Mouse (Mus musculus): ENCODE measurements around the gene Ccdc86. TPM values are rescaled to one million over a fixed set of nuclear protein-coding genes. Genes with fewer than 3 reads are reported as not detected.

Ccdc86 gene
- polyA plus RNA-seq, 1 experiment = 3.9 TPM

- Histone ChIP-seq H3K4me1 (ENCODE audit: control insufficient read depth, insufficient read depth, low read length) (no peaks in the 10 kb centered on the region), H3K27ac (ENCODE audit: insufficient read depth, low read depth, low read length) (no peak overlapping the region), H3K4me3 (ENCODE audit: insufficient read depth, low read depth, low read length) (no peak overlapping the region), H3K36me3 (ENCODE audit: control insufficient read depth, insufficient read depth, low read length) (no peaks in the 10 kb centered on the region), H3K27me3 (replicated peaks; ENCODE audit: control insufficient read depth, insufficient read depth, low read length) (no peaks in the 10 kb centered on the region)
- 21% methylated on average over 14 of the region's 14 CpGs for WGBS
- TF ChIP-seq POLR2A (IDR thresholded peaks at IDR 0.05; ENCODE audit: low read depth, low read length) (no peak), CTCF (conservative IDR thresholded peaks at IDR 0.05; ENCODE audit: insufficient read depth, insufficient read length, low read depth, low read length) (peak; percentile 64)
- peak; percentile 43 for DNase-seq
Measured at GRCm38 (mm10) chr19:10983146-10983545, 34.1 kb upstream of the Ccdc86 start.

- Histone ChIP-seq H3K4me1 (ENCODE audit: control insufficient read depth, insufficient read depth, low read length) (no peaks in the 10 kb centered on the region), H3K27ac (ENCODE audit: insufficient read depth, low read depth, low read length) (no peak overlapping the region), H3K36me3 (ENCODE audit: control insufficient read depth, insufficient read depth, low read length) (no peaks in the 10 kb centered on the region), H3K4me3 (ENCODE audit: insufficient read depth, low read depth, low read length) (no peak overlapping the region), H3K27me3 (replicated peaks; ENCODE audit: control insufficient read depth, insufficient read depth, low read length) (no peaks in the 10 kb centered on the region)
- 83% methylated on average over 5 of the region's 5 CpGs for WGBS
- DNase-seq = no peak
- TF ChIP-seq CTCF (conservative IDR thresholded peaks at IDR 0.05; ENCODE audit: insufficient read depth, insufficient read length, low read depth, low read length) (no peak), POLR2A (IDR thresholded peaks at IDR 0.05; ENCODE audit: low read depth, low read length) (no peak)
Measured at GRCm38 (mm10) chr19:10980210-10980609, 31.1 kb upstream of the Ccdc86 start.

GRCm38 (mm10) chr19:10979184-10980168 lies 30.4 kb upstream of the Ccdc86 start:
- Histone ChIP-seq H3K4me1 (ENCODE audit: control insufficient read depth, insufficient read depth, low read length) (no peaks in the 10 kb centered on the region), H3K27me3 (replicated peaks; ENCODE audit: control insufficient read depth, insufficient read depth, low read length) (no peaks in the 10 kb centered on the region), H3K36me3 (ENCODE audit: control insufficient read depth, insufficient read depth, low read length) (no peaks in the 10 kb centered on the region), H3K4me3 (ENCODE audit: insufficient read depth, low read depth, low read length) (no peak overlapping the region), H3K27ac (ENCODE audit: insufficient read depth, low read depth, low read length) (no peak overlapping the region)
- WGBS = 11% methylated on average over 18 of the region's 18 CpGs
- TF ChIP-seq POLR2A (IDR thresholded peaks at IDR 0.05; ENCODE audit: low read depth, low read length) = no peak
- TF ChIP-seq CTCF (conservative IDR thresholded peaks at IDR 0.05; ENCODE audit: insufficient read depth, insufficient read length, low read depth, low read length) = peak; percentile 76
- peak; percentile 79 for DNase-seq

- DNase-seq = no peak
- no peak overlapping the region for H3K27ac ChIP-seq (ENCODE audit: insufficient read depth, low read depth, low read length)
- H3K4me3 ChIP-seq (ENCODE audit: insufficient read depth, low read depth, low read length) = no peak overlapping the region
- 39% methylated on average over 4 of the region's 4 CpGs for WGBS
- no peaks in the 10 kb centered on the region for H3K36me3 ChIP-seq (ENCODE audit: control insufficient read depth, insufficient read depth, low read length)
- TF ChIP-seq POLR2A (IDR thresholded peaks at IDR 0.05; ENCODE audit: low read depth, low read length) (no peak), CTCF (conservative IDR thresholded peaks at IDR 0.05; ENCODE audit: insufficient read depth, insufficient read length, low read depth, low read length) (peak; percentile 30)
- no peaks in the 10 kb centered on the region for H3K27me3 ChIP-seq (replicated peaks; ENCODE audit: control insufficient read depth, insufficient read depth, low read length)
- no peaks in the 10 kb centered on the region for H3K4me1 ChIP-seq (ENCODE audit: control insufficient read depth, insufficient read depth, low read length)
Measured at GRCm38 (mm10) chr19:10976318-10976717, 27.3 kb upstream of the Ccdc86 start.

GRCm38 (mm10) chr19:10975187-10975586 lies 26.1 kb upstream of the Ccdc86 start:
- DNase-seq = no peak
- Histone ChIP-seq H3K36me3 (ENCODE audit: control insufficient read depth, insufficient read depth, low read length) (no peaks in the 10 kb centered on the region), H3K4me1 (ENCODE audit: control insufficient read depth, insufficient read depth, low read length) (no peaks in the 10 kb centered on the region), H3K27me3 (replicated peaks; ENCODE audit: control insufficient read depth, insufficient read depth, low read length) (no peaks in the 10 kb centered on the region), H3K27ac (ENCODE audit: insufficient read depth, low read depth, low read length) (no peak overlapping the region), H3K4me3 (ENCODE audit: insufficient read depth, low read depth, low read length) (no peak overlapping the region)
- TF ChIP-seq CTCF (conservative IDR thresholded peaks at IDR 0.05; ENCODE audit: insufficient read depth, insufficient read length, low read depth, low read length) = no peak
- TF ChIP-seq POLR2A (IDR thresholded peaks at IDR 0.05; ENCODE audit: low read depth, low read length) = no peak
- WGBS = 78% methylated on average over 2 of the region's 2 CpGs

DNA sequence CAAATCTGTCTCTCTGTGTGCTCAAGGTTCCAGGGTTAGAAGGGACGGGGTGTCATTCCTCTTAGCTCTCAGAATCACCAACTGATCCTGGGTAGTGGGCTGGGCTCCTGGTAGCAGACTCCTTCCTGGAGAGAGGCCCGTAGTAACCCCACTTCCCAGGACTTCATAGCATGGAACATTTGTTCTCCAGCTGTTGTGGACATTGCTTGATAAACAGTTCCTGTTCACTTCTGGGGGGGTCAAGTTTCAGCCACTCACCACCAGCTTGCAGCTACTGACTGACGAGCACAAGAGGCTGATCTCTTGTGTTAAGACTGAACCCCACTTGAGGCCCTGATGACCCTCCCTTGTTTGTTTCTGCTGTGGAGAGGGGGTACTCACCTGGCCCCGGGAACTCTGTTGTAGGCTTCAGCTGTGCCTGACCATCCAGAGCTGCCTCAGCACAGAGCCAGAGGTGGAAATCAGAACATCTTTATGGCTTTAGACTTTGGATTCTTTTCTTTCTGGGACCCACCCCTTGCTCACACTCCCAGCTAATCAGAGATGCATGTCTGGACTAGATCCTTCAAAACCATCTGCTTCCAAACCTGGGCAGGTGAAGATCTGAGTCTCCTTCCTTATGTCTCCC lies 25.3 kb upstream of the Ccdc86 start, which contains the start of gene Ms4a10:
Gene Ms4a10 (minus strand): TSS at position 433 of the 628 bp plus-strand sequence.
- H3K36me3 ChIP-seq (ENCODE audit: control insufficient read depth, insufficient read depth, low read length) = no peaks in the 10 kb centered on the region
- H3K4me3 ChIP-seq (ENCODE audit: insufficient read depth, low read depth, low read length) = no peak within 1 kb of the TSS
- WGBS = 32% methylated on average over 4 of the region's 4 CpGs
- H3K27ac ChIP-seq (ENCODE audit: insufficient read depth, low read depth, low read length) = no peak within 1 kb of the TSS
- H3K4me1 ChIP-seq (ENCODE audit: control insufficient read depth, insufficient read depth, low read length) = no peaks in the 10 kb centered on the region
- TF ChIP-seq CTCF (conservative IDR thresholded peaks at IDR 0.05; ENCODE audit: insufficient read depth, insufficient read length, low read depth, low read length) (no peak), POLR2A (IDR thresholded peaks at IDR 0.05; ENCODE audit: low read depth, low read length) (no peak)
- no peaks in the 10 kb centered on the region for H3K27me3 ChIP-seq (replicated peaks; ENCODE audit: control insufficient read depth, insufficient read depth, low read length)
- DNase-seq = no peak

- WGBS = 38% methylated on average over 2 of the region's 2 CpGs
- Histone ChIP-seq H3K4me1 (ENCODE audit: control insufficient read depth, insufficient read depth, low read length) (no peaks in the 10 kb centered on the region), H3K27me3 (replicated peaks; ENCODE audit: control insufficient read depth, insufficient read depth, low read length) (no peaks in the 10 kb centered on the region), H3K27ac (ENCODE audit: insufficient read depth, low read depth, low read length) (no peak overlapping the region), H3K36me3 (ENCODE audit: control insufficient read depth, insufficient read depth, low read length) (no peaks in the 10 kb centered on the region), H3K4me3 (ENCODE audit: insufficient read depth, low read depth, low read length) (no peak overlapping the region)
- TF ChIP-seq CTCF (conservative IDR thresholded peaks at IDR 0.05; ENCODE audit: insufficient read depth, insufficient read length, low read depth, low read length) = no peak
- no peak for TF ChIP-seq POLR2A (IDR thresholded peaks at IDR 0.05; ENCODE audit: low read depth, low read length)
- DNase-seq = no peak
Measured at GRCm38 (mm10) chr19:10973187-10973586, 24.1 kb upstream of the Ccdc86 start.
